Mouse (Mus musculus): ENCODE data around the gene Gm973. TPM values are rescaled to one million over a fixed set of nuclear protein-coding genes. Genes with fewer than 3 reads are reported as not detected.
"Not testable (repeated sequence)": the region's sequence is repeated elsewhere in the genome, so short reads cannot be mapped to it uniquely, and the experiment has no call there.

Gene Gm973
- total RNA-seq, 2 experiments from 2014 or later: 1.4 to 3.1 TPM

DNA sequence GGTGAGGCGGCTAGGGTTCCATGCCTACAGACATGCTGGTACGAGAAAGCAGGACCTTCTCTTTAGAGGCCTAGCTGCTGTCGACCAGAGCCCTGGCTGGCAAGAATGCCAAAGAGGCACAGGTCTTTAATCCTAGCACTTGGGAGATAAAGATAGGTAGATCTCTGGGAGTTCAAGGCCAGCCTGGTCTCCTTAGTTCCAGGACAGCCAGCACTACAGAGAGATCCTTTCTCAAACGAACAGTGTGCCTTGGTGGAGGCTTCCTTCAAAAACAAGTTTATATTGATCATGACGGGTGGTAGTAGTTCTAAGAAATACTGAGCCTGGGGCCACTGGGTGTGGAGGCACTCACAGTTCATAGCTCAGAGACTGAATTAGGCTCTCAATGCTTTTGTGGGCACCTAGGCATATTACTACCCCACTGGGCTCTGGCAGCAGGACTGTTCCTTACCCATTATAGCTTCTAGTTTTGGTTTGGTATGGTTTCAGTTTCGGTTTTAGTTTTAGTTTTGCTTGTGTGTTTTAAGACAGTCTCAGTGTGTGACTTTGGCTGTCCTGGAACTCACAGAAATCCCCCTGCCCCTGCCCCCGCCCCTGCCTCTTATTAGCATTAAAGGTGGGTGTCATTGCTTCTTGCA lies 92.2 kb downstream of the Gm973 start:
- ATAC-seq (replicated peaks; ENCODE audit: low FRiP score, low TSS enrichment, poor library complexity, severe bottlenecking): no peak

- ATAC-seq (replicated peaks; ENCODE audit: low FRiP score, low TSS enrichment, poor library complexity, severe bottlenecking): peak; percentile 48; the same call in 1 of the 2 replicates
Measured at GRCm38 (mm10) chr1:59608920-59609319, 92.9 kb downstream of the Gm973 start.

- no peak for ATAC-seq (replicated peaks; ENCODE audit: low FRiP score, low TSS enrichment, poor library complexity, severe bottlenecking)
Measured at GRCm38 (mm10) chr1:59609458-59609857, 93.4 kb downstream of the Gm973 start.

GRCm38 (mm10) chr1:59609896-59610295 lies 93.8 kb downstream of the Gm973 start:
- ATAC-seq (replicated peaks; ENCODE audit: low FRiP score, low TSS enrichment, poor library complexity, severe bottlenecking): no peak

DNA sequence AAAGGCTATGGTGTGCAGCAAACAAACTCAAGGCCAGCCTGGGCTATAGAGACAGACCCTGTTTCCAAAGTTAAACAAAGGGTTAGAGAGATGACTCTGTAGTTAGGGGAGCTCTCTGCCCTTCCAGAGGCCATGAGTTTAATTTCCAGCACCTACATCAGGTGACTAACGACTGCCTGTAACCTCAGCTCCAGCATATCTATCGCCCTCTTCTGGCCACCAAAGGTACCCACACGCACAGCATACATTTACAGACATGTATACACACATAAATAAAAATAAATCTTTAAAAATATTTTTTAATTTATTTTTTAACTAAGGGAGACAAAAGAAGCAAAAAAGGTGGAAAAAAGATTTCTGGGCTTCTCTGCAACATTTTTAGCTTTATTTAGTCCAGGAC lies 94.9 kb downstream of the Gm973 start:
- no peak for ATAC-seq (replicated peaks; ENCODE audit: low FRiP score, low TSS enrichment, poor library complexity, severe bottlenecking)

DNA sequence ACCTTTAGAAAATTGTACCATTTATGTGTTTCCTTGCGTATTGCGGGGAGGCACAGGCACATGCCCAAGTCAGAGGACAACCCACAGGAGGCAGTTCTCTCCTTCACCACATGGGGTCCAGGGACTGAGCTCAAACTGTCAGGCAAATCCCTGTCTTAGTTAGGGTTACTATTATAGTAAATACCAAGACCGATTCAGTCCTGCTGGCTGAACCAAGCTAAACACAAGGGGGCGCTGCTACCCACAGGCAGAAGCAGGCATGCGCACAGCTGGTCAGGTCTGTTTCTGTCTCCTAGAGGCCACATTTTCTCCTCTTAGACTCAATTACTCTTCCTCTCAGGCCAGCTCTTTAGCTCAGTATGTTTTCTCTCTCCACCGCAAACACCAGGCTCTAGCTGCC lies 97.7 kb downstream of the Gm973 start:
- peak; percentile 72 for ATAC-seq (replicated peaks; ENCODE audit: low FRiP score, low TSS enrichment, poor library complexity, severe bottlenecking)

DNA sequence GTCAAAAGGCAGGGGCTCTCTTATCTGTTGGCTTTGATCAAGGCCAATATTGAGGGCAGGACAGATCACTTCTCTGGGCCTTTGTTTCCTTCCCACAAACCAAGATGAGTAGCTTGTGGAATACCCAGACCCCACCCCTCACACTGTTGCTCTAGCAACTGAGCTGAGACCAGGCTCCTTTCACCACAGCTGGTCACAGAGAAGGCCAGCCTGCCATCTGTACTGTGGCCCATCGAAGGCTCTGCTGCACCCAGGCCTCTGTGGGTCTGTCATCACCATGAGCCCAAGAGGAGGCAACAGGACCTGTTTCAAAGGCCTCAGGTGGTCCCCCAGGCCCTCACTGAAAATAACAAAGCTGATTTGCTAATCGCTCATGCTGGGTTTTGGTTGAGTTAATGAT lies 99.0 kb downstream of the Gm973 start:
- no peak for ATAC-seq (replicated peaks; ENCODE audit: low FRiP score, low TSS enrichment, poor library complexity, severe bottlenecking)

GRCm38 (mm10) chr1:59619201-59619600 lies 103.1 kb downstream of the Gm973 start:
- no peak for ATAC-seq (replicated peaks; ENCODE audit: low FRiP score, low TSS enrichment, poor library complexity, severe bottlenecking)

DNA sequence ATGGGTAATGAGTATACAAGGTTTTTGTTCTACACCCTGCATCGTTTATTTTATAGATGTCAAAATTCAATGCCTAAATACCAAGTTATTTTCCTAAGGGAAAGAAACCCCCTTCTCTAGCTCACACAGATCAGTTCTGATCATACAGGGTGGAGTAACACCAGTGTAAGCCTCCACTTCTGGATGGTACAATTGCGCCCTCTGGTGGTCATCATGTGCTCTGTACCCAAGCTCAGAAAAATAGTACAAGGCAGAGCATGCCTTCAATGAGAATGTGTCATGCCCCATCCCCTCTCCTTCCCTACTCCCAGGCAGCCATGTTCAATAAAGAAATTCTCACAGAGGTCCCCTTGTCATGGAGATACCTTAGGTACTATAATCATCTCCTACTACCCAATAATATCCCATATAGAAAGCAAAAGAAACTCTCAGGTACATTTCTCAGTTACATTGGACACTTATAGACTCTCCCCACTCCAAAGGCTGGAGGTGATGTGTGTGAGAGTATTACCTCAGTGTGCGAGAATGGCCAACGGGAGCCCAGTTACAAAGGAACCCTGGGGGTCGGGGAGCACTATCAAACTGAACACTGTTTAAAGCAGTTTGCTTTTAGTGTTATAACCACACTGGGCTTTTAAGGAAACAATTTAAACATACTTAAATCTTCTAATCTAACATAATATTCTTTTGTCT lies 107.4 kb downstream of the Gm973 start:
- ATAC-seq (replicated peaks; ENCODE audit: low FRiP score, low TSS enrichment, poor library complexity, severe bottlenecking): peak; percentile 90

GRCm38 (mm10) chr1:59625410-59625809 lies 109.3 kb downstream of the Gm973 start:
- no peak for ATAC-seq (replicated peaks; ENCODE audit: low FRiP score, low TSS enrichment, poor library complexity, severe bottlenecking)

GRCm38 (mm10) chr1:59629194-59629593 lies 113.1 kb downstream of the Gm973 start:
- no peak for ATAC-seq (replicated peaks; ENCODE audit: low FRiP score, low TSS enrichment, poor library complexity, severe bottlenecking)

DNA sequence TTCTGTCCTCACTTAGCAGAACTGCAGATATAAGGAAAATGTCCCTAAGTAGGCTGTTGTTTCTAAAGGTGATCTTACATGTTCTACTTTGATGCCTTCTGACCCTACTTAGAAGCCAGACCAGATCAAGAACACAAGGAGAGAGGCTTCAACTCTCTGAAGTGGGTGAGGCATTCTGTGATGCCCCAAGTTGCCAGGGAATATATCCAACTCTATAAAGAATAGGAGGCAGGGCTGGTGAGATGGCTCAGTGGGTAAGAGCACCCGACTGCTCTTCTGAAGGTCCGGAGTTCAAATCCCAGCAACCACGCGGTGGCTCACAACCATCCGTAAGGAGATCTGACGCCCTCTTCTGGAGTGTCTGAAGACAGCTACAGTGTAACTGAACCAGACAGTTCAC lies 114.3 kb downstream of the Gm973 start:
- not testable (repeated sequence) for ATAC-seq (replicated peaks; ENCODE audit: low FRiP score, low TSS enrichment, poor library complexity, severe bottlenecking)

DNA sequence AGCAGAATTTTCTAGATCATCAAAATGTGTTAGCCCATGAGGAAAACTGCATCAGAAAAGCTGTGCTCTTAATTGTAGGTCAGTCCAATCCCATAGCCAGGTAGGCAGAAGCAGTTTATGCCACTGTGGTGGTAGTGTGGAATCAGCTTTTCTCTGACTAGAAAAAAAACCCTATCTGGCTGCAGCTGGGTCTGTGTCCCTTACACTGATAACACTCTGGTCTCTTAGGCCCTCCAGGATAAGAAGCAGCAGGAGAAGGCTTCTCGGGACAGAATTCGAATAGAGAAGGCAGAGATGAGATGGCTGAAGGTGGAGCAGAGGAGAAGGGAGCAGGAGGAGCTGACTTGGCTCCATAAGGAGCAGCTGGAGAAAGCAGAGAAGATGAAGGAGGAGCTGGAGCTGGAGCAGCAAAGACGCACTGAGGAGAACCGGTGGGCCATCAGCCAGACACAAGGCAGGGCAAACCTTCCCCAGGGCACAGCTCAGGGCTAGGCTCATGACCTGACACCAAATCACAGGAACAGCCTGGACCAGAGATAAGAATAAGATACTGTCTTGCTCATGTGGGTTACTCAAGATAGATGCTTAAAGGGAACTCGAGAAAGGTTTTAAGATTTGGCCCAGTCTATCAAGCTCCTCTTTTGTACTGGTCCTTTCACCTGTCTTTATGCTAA lies 116.1 kb downstream of the Gm973 start:
- peak; percentile 81 for ATAC-seq (replicated peaks; ENCODE audit: low FRiP score, low TSS enrichment, poor library complexity, severe bottlenecking)

DNA sequence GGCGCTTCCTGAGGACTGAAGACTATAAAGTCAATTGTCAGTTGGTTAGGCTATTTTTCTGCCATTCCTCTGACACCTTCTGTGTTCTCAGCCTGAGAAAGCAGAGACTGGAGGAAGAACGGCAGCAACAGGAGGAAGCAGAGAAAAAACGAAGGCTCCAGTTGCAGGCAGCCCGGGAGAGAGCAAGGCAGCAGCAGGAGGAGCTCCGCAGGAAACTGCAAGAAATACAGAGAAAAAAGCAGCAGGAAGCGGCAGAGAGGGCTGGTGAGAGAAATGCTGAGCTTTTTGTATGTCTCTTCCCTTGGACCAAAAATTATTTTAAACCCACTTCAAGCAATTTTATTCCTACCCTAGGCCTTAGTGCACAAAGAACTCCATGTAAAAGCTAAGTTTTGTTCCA lies 117.0 kb downstream of the Gm973 start:
- ATAC-seq (replicated peaks; ENCODE audit: low FRiP score, low TSS enrichment, poor library complexity, severe bottlenecking): no peak

- ATAC-seq (replicated peaks; ENCODE audit: low FRiP score, low TSS enrichment, poor library complexity, severe bottlenecking): peak; percentile 67
Measured at GRCm38 (mm10) chr1:59636349-59636748, 120.3 kb downstream of the Gm973 start.

DNA sequence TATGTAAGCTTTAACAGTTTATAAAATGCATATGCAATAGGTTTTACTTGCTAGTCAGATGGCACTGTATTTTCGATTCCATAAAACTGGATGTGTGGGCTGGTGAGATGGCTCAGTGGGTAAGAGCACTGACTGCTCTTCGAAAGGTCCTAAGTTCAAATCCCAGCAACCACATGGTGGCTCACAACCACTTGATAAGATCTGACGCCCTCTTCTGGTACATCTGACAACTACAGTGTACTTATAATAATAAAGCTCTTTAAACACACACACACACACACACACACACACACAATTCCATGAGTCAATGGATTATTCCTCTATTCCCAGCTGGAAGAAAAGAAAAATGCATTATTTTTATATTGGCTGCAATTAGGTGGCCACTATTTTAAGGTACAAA lies 122.3 kb downstream of the Gm973 start:
- ATAC-seq (replicated peaks; ENCODE audit: low FRiP score, low TSS enrichment, poor library complexity, severe bottlenecking): no peak

DNA sequence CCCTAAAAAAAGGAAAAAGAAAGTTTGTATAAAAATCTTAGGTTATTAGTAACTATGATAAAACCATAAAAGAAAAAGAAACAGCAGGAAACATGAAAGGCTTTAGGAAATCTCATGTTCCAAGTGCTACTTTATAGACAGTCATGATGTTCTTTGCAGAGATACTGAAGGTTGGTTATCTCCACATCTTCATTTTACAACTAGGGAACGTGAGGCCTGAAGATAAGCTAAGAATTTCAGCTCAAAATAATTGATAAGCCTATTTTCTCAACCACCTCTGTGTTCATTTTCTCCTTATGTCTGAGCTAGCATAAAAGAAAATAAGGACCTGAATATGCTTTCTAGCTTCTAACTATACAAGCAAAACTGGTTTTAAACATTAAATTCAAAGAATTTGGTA lies 126.4 kb downstream of the Gm973 start:
- ATAC-seq (replicated peaks; ENCODE audit: low FRiP score, low TSS enrichment, poor library complexity, severe bottlenecking): no peak

DNA sequence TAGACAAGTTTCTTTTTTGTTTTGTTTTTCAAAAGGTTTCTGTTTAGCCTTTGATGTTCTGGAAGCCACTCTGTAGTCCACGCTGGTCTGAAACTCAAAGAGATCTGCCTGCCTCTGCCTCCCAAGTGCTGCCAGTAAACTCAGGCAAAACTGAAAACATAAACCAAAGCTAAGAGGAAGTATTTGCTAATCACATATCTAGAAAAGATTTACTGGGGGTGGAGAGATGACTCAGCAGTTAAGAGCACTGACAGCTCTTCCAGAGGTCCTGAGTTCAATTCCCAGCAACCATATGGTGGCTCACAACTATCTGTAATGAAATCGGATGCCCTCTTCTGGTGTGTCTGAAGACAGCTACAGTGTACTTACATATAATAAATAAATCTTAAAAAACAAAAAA lies 130.4 kb downstream of the Gm973 start:
- not testable (repeated sequence) for ATAC-seq (replicated peaks; ENCODE audit: low FRiP score, low TSS enrichment, poor library complexity, severe bottlenecking)

GRCm38 (mm10) chr1:59651201-59651819 lies 135.2 kb downstream of the Gm973 start:
- ATAC-seq (replicated peaks; ENCODE audit: low FRiP score, low TSS enrichment, poor library complexity, severe bottlenecking): peak; percentile 85

DNA sequence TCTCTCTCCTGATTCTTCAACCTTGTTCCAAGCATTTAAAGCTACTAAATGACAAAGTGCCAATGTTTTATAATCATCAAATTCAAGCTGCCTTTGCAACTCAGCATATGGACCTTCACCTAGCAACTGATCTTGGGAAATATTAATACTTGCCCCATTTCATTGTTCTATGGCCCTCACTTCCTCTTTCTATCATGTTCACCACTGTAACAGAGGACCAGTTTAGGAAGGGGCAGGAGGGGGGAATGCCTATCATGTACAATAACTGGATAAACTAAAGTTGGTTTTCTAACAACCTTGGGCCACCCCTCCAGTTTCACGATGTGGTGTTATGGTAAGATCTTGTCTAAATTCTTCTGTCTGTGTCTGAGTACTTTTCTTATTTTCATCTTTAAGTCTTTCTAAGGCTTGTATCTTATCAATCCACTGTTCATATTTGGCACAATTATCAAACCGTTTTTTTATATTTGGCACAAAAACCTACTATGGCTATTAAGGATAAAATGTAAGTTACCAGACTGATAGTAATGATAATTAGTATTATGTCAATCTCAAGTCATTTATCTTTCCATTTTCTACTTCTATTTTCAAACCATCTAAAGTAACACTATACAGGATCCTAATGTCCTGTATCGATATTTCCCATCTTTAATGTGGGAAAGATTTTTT lies 137.3 kb downstream of the Gm973 start:
- ATAC-seq (replicated peaks; ENCODE audit: low FRiP score, low TSS enrichment, poor library complexity, severe bottlenecking): peak; percentile 38; the same call in 1 of the 2 replicates
